Mouse (Mus musculus) layer of hippocampus, adult 9-11 months (tissue): ENCODE results near the gene Cd2bp2.

Experiments
- DNase-seq: peaks from one replicate; pipeline ENCODE4 v3.0.0; 2022

Cd2bp2 gene

DNA sequence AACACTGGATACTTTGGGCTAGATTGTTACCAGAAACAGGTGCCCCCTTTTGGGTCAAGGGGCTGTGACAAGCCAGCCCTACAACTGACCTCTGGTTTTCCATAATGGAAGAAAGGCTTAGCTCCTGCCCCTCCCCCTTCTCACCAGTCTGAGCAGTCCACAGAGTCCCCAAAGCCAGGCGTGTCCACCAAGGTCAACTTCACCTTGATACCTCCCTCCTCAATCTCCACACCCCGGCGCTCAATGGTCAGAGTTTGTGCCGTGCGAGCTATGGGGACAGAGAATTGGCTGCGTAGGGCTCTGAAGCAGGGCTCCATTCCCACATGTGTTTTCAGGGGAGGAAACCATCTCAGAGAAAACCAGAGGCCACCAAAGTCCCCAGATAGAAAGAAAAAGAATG lies 21.6 kb upstream of the Cd2bp2 start:
- no peak for DNase-seq

GRCm38 (mm10) chr7:127216307-127216706 lies 20.5 kb upstream of the Cd2bp2 start:
- no peak for DNase-seq

DNA sequence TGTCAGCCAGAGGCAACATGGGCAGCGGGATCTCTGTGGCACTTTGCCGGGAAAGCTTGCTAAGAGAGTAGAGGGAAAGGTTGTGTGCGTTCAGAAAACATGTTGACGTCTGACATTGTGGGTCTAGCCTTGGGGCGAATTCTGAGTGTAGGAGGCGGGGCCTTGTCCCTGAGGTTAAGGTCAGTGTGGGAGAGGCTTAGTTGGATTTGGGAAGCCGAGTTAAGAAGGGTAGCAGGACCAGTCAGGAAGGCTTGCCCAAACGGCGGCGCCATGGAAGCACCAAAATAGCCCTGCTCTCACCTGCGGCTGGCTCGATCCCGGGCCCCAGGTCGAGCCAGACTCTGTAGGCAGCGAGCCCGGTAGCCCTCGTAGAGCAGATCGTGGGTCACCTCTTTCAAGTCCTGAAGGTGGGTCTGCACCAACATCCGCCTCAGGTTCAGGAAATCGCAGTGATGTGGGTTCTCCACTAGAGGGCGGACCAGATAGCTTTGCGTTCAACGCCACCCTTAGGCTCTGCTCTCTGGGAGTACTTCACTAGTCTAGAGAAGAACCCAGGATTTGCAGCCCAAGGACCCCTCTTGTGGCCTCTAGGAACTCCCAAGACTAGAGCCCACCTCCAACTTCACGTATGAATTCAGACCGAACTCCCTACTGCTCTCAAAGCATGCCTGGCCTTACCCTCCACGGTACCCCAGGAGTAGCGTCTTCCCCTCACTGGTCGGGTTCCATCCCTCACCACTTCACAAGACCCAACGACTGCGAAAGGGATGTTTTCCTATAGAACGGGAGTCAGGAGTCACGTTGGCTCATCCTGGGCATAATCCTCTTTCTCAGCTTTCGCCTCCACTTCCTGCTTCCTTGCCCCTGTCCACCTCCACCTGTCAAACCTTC lies 19.4 kb upstream of the Cd2bp2 start:
- DNase-seq: no peak

DNA sequence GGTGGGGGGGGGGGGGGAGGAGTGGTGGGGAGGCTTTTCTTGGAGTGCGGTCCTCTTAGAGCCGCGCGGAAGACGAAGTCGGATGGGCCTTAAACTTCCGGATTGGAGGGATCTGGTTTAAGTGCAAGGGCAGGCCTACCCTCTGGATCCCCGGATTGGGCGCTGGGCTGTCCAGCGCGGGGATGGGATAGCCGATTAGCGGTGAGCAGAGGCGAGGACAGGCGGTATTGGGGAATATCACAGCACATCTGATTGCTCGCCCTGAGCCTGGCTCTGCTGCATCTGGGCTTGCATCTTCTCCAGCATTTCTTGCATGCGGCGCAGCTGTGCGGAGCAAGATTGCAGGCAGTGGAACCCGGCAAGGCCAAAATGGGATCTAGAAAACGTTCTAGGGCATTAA lies 18.7 kb upstream of the Cd2bp2 start:
- DNase-seq: no peak

DNA sequence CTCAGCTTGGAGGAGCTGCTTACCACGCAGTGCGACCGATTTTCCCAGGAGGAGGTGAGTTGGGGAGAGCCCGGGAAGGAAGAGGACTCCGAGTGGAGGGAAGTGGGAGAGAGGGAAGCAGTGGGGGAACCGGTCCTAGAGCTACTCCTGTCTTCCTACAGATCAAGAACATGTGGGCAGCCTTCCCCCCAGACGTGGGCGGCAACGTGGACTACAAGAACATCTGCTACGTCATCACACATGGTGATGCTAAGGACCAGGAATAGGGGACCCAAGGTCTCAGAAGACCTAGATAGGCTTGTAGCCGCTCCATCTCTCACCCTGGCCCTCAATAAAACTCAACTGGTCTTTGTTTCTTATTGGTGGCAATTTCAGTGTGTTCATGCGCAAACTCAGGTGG lies 18.1 kb upstream of the Cd2bp2 start:
- no peak for DNase-seq

DNA sequence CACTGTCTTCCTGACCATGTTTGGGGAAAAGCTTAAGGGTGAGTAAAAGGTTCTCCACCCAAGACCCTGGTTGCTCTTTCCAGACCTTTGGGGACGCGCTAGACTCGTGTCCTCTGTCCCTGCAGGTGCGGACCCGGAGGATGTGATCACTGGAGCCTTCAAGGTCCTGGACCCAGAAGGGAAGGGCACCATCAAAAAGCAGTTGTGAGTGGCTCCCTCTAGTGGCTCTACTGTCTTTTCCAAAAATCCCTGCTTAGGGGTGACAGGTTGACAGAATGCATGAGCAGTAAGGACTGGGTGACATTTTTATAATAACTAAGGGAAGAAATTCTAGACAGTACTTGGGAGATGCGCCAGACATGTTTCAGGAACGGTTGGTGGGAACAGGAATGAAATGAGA lies 17.6 kb upstream of the Cd2bp2 start:
- no peak for DNase-seq

- no peak for DNase-seq
Observed at GRCm38 (mm10) chr7:127212432-127213250, 16.8 kb upstream of the Cd2bp2 start.

- DNase-seq: no peak
Observed at GRCm38 (mm10) chr7:127211014-127211745, 15.3 kb upstream of the Cd2bp2 start.

GRCm38 (mm10) chr7:127210266-127210665 lies 14.4 kb upstream of the Cd2bp2 start:
- no peak for DNase-seq

GRCm38 (mm10) chr7:127209851-127210250 lies 14.0 kb upstream of the Cd2bp2 start:
- no peak for DNase-seq

DNA sequence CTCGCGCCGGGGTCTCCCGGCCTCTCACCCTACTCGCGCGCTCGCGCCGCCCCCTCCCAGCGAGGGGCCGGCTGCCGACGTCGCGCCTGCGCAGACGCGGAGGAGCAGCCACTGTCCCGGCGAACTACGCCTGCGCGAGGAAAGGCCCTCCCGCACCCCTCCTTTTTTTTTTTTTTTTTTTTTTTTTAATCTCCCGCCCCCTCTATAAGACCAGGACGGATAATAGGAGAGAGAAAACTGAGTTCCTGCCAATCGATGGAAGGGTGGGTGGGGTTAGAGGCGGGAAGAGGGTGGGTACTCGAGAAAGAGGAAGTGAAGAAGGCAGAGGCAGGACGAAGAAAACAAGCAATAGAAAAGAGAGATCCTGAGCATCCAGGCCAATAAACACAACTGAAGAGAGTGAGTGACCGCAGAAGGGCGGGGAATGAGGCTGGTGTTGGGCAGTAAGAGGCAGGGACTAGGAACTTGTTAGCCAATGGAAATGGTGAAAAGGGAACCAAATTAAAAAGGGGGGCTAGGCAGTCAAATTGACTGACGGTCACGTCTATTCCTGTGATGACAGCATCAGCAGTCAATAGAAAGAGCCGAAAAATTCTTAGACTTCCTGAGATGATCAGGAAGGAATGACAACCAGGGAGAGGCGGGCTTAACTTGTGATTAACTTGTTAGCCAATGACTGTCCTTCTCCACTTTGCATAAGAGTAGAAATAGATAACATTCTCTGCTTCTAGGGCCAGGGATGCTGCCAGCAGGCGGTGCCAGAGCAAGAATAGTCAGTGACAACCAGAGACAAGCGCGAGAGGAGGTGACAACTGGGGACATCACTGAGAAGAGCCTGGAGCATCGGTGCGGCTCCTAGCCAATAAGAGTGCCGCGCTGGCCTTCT lies 12.9 kb upstream of the Cd2bp2 start, which contains the start of gene Mylpf:
Gene Mylpf (plus strand): TSS at position 338 of the 886 bp plus-strand sequence.
- peak; percentile 99 for DNase-seq

GRCm38 (mm10) chr7:127208295-127208552 lies 12.4 kb upstream of the Cd2bp2 start, which contains the start of gene Tbc1d10b:
Gene Tbc1d10b, minus strand, starts transcription at chr7:127208468.
- DNase-seq: no peak

GRCm38 (mm10) chr7:127207374-127208294 lies 11.8 kb upstream of the Cd2bp2 start:
- no peak for DNase-seq

GRCm38 (mm10) chr7:127206606-127207005 lies 10.8 kb upstream of the Cd2bp2 start:
- no peak for DNase-seq

GRCm38 (mm10) chr7:127196484-127196883 lies 634 bp upstream of the Cd2bp2 start:
- DNase-seq: no peak

GRCm38 (mm10) chr7:127194633-127195029 lies 1.2 kb downstream of the Cd2bp2 start:
- DNase-seq: no peak

- DNase-seq: no peak
Observed at GRCm38 (mm10) chr7:127194011-127194632, 1.7 kb downstream of the Cd2bp2 start.

DNA sequence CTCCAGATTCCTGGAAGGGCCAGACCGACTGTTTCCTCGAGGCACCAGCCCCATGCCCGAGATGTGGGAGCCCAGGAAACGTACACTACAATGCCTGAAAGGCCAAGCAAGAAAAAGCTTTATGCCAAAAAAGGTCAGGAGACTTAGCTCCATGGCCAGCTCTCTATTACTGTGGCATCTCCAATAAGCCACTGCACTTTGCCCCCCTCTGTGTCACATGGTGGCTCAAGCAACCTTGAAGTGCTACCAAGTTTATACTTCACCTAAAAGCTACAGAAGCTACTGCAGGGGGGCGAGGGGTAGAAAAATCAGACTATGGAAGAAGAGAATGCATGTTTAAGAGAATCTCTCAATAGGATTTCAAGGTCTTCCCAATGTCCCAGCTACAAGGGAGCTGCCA lies 2.9 kb downstream of the Cd2bp2 start:
- no peak for DNase-seq

GRCm38 (mm10) chr7:127190672-127191071 lies 5.2 kb downstream of the Cd2bp2 start:
- no peak for DNase-seq
